Mouse (Mus musculus): ENCODE results near the gene Epdr1. TPM values are rescaled to one million over a fixed set of nuclear protein-coding genes. Genes with fewer than 3 reads are reported as not detected.

Epdr1 gene
- polyA plus RNA-seq, 1 experiment, result 0.56 TPM

GRCm38 (mm10) chr13:19562510-19562909 lies 57.2 kb downstream of the Epdr1 start:
- Histone ChIP-seq H3K27ac (ENCODE audit: control insufficient read depth, insufficient read depth, low read depth, low read length) (no peak overlapping the region), H3K4me3 (ENCODE audit: control insufficient read depth, low read depth, low read length) (no peak overlapping the region), H3K27me3 (ENCODE audit: control insufficient read depth, insufficient read depth, low read length) (no peaks in the 10 kb centered on the region), H3K36me3 (ENCODE audit: control insufficient read depth, insufficient read depth, low read length) (no peaks in the 10 kb centered on the region), H3K4me1 (ENCODE audit: control insufficient read depth, insufficient read depth, low read length) (no peaks in the 10 kb centered on the region)
- TF ChIP-seq POLR2A (IDR thresholded peaks at IDR 0.05; ENCODE audit: control insufficient read depth, low read depth, low read length) (no peak), CTCF (IDR thresholded peaks at IDR 0.05; ENCODE audit: control insufficient read depth, insufficient read depth, insufficient replicate concordance, low read depth, low read length) (no peak)

GRCm38 (mm10) chr13:19555391-19555790 lies 64.3 kb downstream of the Epdr1 start:
- Histone ChIP-seq H3K27ac (ENCODE audit: control insufficient read depth, insufficient read depth, low read depth, low read length) (no peak overlapping the region), H3K4me3 (ENCODE audit: control insufficient read depth, low read depth, low read length) (no peak overlapping the region), H3K4me1 (ENCODE audit: control insufficient read depth, insufficient read depth, low read length) (no peaks in the 10 kb centered on the region), H3K27me3 (ENCODE audit: control insufficient read depth, insufficient read depth, low read length) (no peaks in the 10 kb centered on the region), H3K36me3 (ENCODE audit: control insufficient read depth, insufficient read depth, low read length) (no peaks in the 10 kb centered on the region)
- TF ChIP-seq CTCF (IDR thresholded peaks at IDR 0.05; ENCODE audit: control insufficient read depth, insufficient read depth, insufficient replicate concordance, low read depth, low read length) (no peak), POLR2A (IDR thresholded peaks at IDR 0.05; ENCODE audit: control insufficient read depth, low read depth, low read length) (no peak)

Other genes starting within 250 kb of the Epdr1 start
- 9.0 and 11.7 TPM in 2 replicates for gene Stard3nl, start 224.1 kb downstream of the Epdr1 start, polyA plus RNA-seq (2012; rRNA removed)
- gene Sfrp4, start 3.2 kb upstream of the Epdr1 start, polyA plus RNA-seq (2012; rRNA removed), result 0.60 TPM in 1 of 2 replicates, not detected in the other
- 42.4 and 47.5 TPM in 2 replicates for gene Nme8, start 77.9 kb upstream of the Epdr1 start, polyA plus RNA-seq (2012; rRNA removed)
- 0.02 and 0.24 TPM in 2 replicates for gene Gpr141, start 204.3 kb upstream of the Epdr1 start, polyA plus RNA-seq (2012; rRNA removed)